Mouse (Mus musculus): ENCODE measurements at regions not wholly inside any gene's neighbourhood (a gene's known extent, or its start where the extent isn't known, plus 50 kb on each side); places are given as distances from the start of the nearest gene placed in this dataset.

GRCm38 (mm10) chr10:84059646-84060491, 337.2 kb downstream of the 1500009L16Rik start:
- TF ChIP-seq CTCF (IDR thresholded peaks at IDR 0.05; ENCODE audit: control insufficient read depth, insufficient read depth, low read length) (no peak), POLR2A (IDR thresholded peaks at IDR 0.05; ENCODE audit: borderline replicate concordance, control insufficient read depth, low read depth, low read length) (no peak)
- 77% methylated on average over 9 of the region's 9 CpGs for WGBS
- H3K4me1 ChIP-seq (ENCODE audit: control insufficient read depth, insufficient read depth, low read length), result peaks cover 4% of the 10 kb centered on the region
- no peak overlapping the region for H3K4me3 ChIP-seq (replicated peaks; ENCODE audit: control insufficient read depth, low read depth, low read length)
- no peak overlapping the region for H3K27ac ChIP-seq (ENCODE audit: control insufficient read depth, insufficient read depth, low read depth, low read length, poor library complexity)

GRCm38 (mm10) chr10:84060492-84061218, 338.0 kb downstream of the 1500009L16Rik start:
- TF ChIP-seq CTCF (IDR thresholded peaks at IDR 0.05; ENCODE audit: control insufficient read depth, insufficient read depth, low read length) (no peak), POLR2A (IDR thresholded peaks at IDR 0.05; ENCODE audit: borderline replicate concordance, control insufficient read depth, low read depth, low read length) (no peak)
- H3K4me1 ChIP-seq (ENCODE audit: control insufficient read depth, insufficient read depth, low read length), result peaks cover 4% of the 10 kb centered on the region
- no peak overlapping the region for H3K27ac ChIP-seq (ENCODE audit: control insufficient read depth, insufficient read depth, low read depth, low read length, poor library complexity)
- whole genome bisulfite sequencing, result 3% methylated on average over 7 of the region's 7 CpGs
- H3K4me3 ChIP-seq (replicated peaks; ENCODE audit: control insufficient read depth, low read depth, low read length), result no peak overlapping the region

- Histone ChIP-seq H3K4me1 (ENCODE audit: control insufficient read depth, insufficient read depth, low read length) (no peaks in the 10 kb centered on the region), H3K27ac (ENCODE audit: control insufficient read depth, insufficient read depth, low read depth, low read length, poor library complexity) (no peak overlapping the region), H3K4me3 (replicated peaks; ENCODE audit: control insufficient read depth, low read depth, low read length) (no peak overlapping the region)
- no peak for TF ChIP-seq POLR2A (IDR thresholded peaks at IDR 0.05; ENCODE audit: borderline replicate concordance, control insufficient read depth, low read depth, low read length)
- no peak for TF ChIP-seq CTCF (IDR thresholded peaks at IDR 0.05; ENCODE audit: control insufficient read depth, insufficient read depth, low read length)
- 70% methylated on average over 4 of the region's 4 CpGs for WGBS
Observed at GRCm38 (mm10) chr10:84067052-84067650, 344.5 kb downstream of the 1500009L16Rik start.

- WGBS, result 77% methylated on average over 9 of the region's 9 CpGs
- no peak overlapping the region for H3K4me3 ChIP-seq (replicated peaks; ENCODE audit: control insufficient read depth, low read depth, low read length)
- H3K27ac ChIP-seq (ENCODE audit: control insufficient read depth, insufficient read depth, low read depth, low read length, poor library complexity), result no peak overlapping the region
- no peaks in the 10 kb centered on the region for H3K4me1 ChIP-seq (ENCODE audit: control insufficient read depth, insufficient read depth, low read length)
- TF ChIP-seq POLR2A (IDR thresholded peaks at IDR 0.05; ENCODE audit: borderline replicate concordance, control insufficient read depth, low read depth, low read length) (no peak), CTCF (IDR thresholded peaks at IDR 0.05; ENCODE audit: control insufficient read depth, insufficient read depth, low read length) (no peak)
Observed at GRCm38 (mm10) chr10:84069806-84070205, 347.1 kb downstream of the 1500009L16Rik start.

- H3K4me3 ChIP-seq (replicated peaks; ENCODE audit: control insufficient read depth, low read depth, low read length), result no peak overlapping the region
- H3K4me1 ChIP-seq (ENCODE audit: control insufficient read depth, insufficient read depth, low read length), result no peaks in the 10 kb centered on the region
- 77% methylated on average over 12 of the region's 12 CpGs for WGBS
- H3K27ac ChIP-seq (ENCODE audit: control insufficient read depth, insufficient read depth, low read depth, low read length, poor library complexity), result no peak overlapping the region
- TF ChIP-seq POLR2A (IDR thresholded peaks at IDR 0.05; ENCODE audit: borderline replicate concordance, control insufficient read depth, low read depth, low read length) (no peak), CTCF (IDR thresholded peaks at IDR 0.05; ENCODE audit: control insufficient read depth, insufficient read depth, low read length) (no peak)
Observed at GRCm38 (mm10) chr10:84072866-84073483, 350.3 kb downstream of the 1500009L16Rik start.

- TF ChIP-seq CTCF (IDR thresholded peaks at IDR 0.05; ENCODE audit: control insufficient read depth, insufficient read depth, low read length) (no peak), POLR2A (IDR thresholded peaks at IDR 0.05; ENCODE audit: borderline replicate concordance, control insufficient read depth, low read depth, low read length) (no peak)
- WGBS, result 48% methylated on average over 4 of the region's 4 CpGs
Observed at GRCm38 (mm10) chr10:84075581-84075980, 352.9 kb downstream of the 1500009L16Rik start.

GRCm38 (mm10) chr10:84080236-84080635, 357.6 kb downstream of the 1500009L16Rik start:
- WGBS, result 75% methylated on average over 6 of the region's 6 CpGs
- no peaks in the 10 kb centered on the region for H3K4me1 ChIP-seq (ENCODE audit: control insufficient read depth, insufficient read depth, low read length)
- no peak for TF ChIP-seq POLR2A (IDR thresholded peaks at IDR 0.05; ENCODE audit: borderline replicate concordance, control insufficient read depth, low read depth, low read length)
- no peak for TF ChIP-seq CTCF (IDR thresholded peaks at IDR 0.05; ENCODE audit: control insufficient read depth, insufficient read depth, low read length)
- no peak overlapping the region for H3K27ac ChIP-seq (ENCODE audit: control insufficient read depth, insufficient read depth, low read depth, low read length, poor library complexity)
- no peak overlapping the region for H3K4me3 ChIP-seq (replicated peaks; ENCODE audit: control insufficient read depth, low read depth, low read length)

More at GRCm38 (mm10) chr10:84075581-84075980, 352.9 kb downstream of the 1500009L16Rik start:
- no peaks in the 10 kb centered on the region for H3K4me1 ChIP-seq (ENCODE audit: control insufficient read depth, insufficient read depth, low read length)
- H3K4me3 ChIP-seq (replicated peaks; ENCODE audit: control insufficient read depth, low read depth, low read length), result no peak overlapping the region
- no peak overlapping the region for H3K27ac ChIP-seq (ENCODE audit: control insufficient read depth, insufficient read depth, low read depth, low read length, poor library complexity)

Measured in bone marrow, adult 2 months (tissue).